Mouse (Mus musculus): ENCODE measurements at regions not wholly inside any gene's neighbourhood (a gene's known extent, or its start where the extent isn't known, plus 50 kb on each side); places are given as distances from the start of the nearest gene placed in this dataset.

GRCm38 (mm10) chr8:11977121-11977520 lies 136.8 kb downstream of the Tex29 start:
- TF ChIP-seq CTCF (conservative IDR thresholded peaks at IDR 0.05; ENCODE audit: insufficient read depth, insufficient read length, low read depth, low read length) (no peak), POLR2A (IDR thresholded peaks at IDR 0.05; ENCODE audit: low read depth, low read length) (no peak)
- Histone ChIP-seq H3K27ac (ENCODE audit: insufficient read depth, low read depth, low read length) (no peak overlapping the region), H3K27me3 (replicated peaks; ENCODE audit: control insufficient read depth, insufficient read depth, low read length) (no peaks in the 10 kb centered on the region), H3K4me1 (ENCODE audit: control insufficient read depth, insufficient read depth, low read length) (no peaks in the 10 kb centered on the region), H3K36me3 (ENCODE audit: control insufficient read depth, insufficient read depth, low read length) (no peaks in the 10 kb centered on the region), H3K4me3 (ENCODE audit: insufficient read depth, low read depth, low read length) (no peak overlapping the region)
- DNase-seq, result no peak
- WGBS, result 52% methylated on average over 9 of the region's 9 CpGs

DNA sequence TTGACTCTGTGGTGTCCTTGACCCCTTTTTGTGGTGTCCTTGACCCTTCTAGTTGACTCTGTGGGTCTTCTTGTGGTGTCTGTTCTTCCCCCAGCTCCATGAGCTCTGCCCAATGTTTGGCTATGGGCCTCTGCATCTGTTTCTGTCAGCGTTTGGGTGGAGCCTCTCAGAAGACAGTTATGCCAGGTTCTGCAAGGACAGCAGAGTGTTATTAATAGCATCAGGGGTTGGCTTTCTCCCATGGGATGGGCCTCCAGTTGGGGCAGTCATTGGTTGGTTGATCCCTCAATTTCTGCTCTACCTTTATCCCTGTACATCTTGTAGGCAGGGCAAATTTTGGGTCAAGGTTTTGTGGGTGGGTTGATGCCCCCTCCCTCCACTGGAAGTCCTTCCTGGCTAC lies 138.8 kb downstream of the Tex29 start:
- Histone ChIP-seq H3K4me1 (ENCODE audit: control insufficient read depth, insufficient read depth, low read length) (no peaks in the 10 kb centered on the region), H3K4me3 (ENCODE audit: insufficient read depth, low read depth, low read length) (no peak overlapping the region), H3K36me3 (ENCODE audit: control insufficient read depth, insufficient read depth, low read length) (no peaks in the 10 kb centered on the region), H3K27ac (ENCODE audit: insufficient read depth, low read depth, low read length) (no peak overlapping the region), H3K27me3 (replicated peaks; ENCODE audit: control insufficient read depth, insufficient read depth, low read length) (no peaks in the 10 kb centered on the region)
- DNase-seq, result no peak
- 54% methylated on average over 1 of the region's 1 CpGs for WGBS
- TF ChIP-seq POLR2A (IDR thresholded peaks at IDR 0.05; ENCODE audit: low read depth, low read length), result no peak
- TF ChIP-seq CTCF (conservative IDR thresholded peaks at IDR 0.05; ENCODE audit: insufficient read depth, insufficient read length, low read depth, low read length), result no peak

DNA sequence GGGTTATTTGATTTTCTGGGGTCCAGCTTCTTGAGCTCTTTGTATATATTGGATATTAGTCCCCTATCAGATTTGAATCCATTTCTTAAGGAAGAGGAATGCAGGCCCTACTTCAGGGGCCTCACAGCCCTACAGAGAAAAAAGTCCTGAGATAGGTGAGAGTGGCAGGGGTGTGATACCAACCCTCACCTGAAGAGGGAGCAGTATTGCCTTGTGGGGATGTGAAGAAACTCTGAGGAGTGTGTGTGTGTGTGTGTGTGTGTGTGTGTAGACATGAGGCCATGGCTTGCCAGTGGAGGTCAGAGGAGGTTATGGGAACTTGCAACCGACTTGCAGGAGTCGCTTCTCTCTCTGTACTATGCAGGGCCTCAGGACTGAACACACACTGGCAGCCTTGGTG lies 141.2 kb downstream of the Tex29 start:
- peak; percentile 7 for DNase-seq
- no peaks in the 10 kb centered on the region for H3K36me3 ChIP-seq (ENCODE audit: control insufficient read depth, insufficient read depth, low read length)
- no peak overlapping the region for H3K27ac ChIP-seq (ENCODE audit: insufficient read depth, low read depth, low read length)
- WGBS, result 69% methylated on average over 2 of the region's 2 CpGs
- H3K27me3 ChIP-seq (replicated peaks; ENCODE audit: control insufficient read depth, insufficient read depth, low read length), result no peaks in the 10 kb centered on the region
- no peaks in the 10 kb centered on the region for H3K4me1 ChIP-seq (ENCODE audit: control insufficient read depth, insufficient read depth, low read length)
- no peak overlapping the region for H3K4me3 ChIP-seq (ENCODE audit: insufficient read depth, low read depth, low read length)
- TF ChIP-seq POLR2A (IDR thresholded peaks at IDR 0.05; ENCODE audit: low read depth, low read length) (no peak), CTCF (conservative IDR thresholded peaks at IDR 0.05; ENCODE audit: insufficient read depth, insufficient read length, low read depth, low read length) (peak; percentile 63)

DNA sequence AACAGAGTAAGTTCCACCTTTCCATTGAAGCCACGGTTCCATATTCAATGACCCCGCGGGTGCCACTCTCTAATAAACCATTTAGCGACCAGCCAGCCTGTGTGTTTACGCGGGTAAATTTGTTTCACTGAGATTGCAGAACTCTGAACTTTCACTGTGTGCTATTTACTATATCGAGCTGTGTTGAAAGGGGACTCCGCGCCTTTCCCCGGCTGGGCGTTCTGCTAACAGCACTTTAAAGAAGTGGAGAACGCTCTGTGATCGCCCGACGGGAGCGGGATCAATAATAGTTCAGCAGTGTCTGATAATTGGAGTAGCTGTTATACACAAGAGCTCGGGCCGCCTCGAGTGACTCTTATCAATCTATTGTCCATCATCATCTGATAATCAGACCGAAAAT lies 149.8 kb downstream of the Tex29 start:
- H3K36me3 ChIP-seq (ENCODE audit: control insufficient read depth, insufficient read depth, low read length), result no peaks in the 10 kb centered on the region
- H3K27me3 ChIP-seq (replicated peaks; ENCODE audit: control insufficient read depth, insufficient read depth, low read length), result no peaks in the 10 kb centered on the region
- H3K4me1 ChIP-seq (ENCODE audit: control insufficient read depth, insufficient read depth, low read length), result no peaks in the 10 kb centered on the region
- no peak for DNase-seq
- no peak overlapping the region for H3K4me3 ChIP-seq (ENCODE audit: insufficient read depth, low read depth, low read length)
- no peak overlapping the region for H3K27ac ChIP-seq (ENCODE audit: insufficient read depth, low read depth, low read length)
- TF ChIP-seq POLR2A (IDR thresholded peaks at IDR 0.05; ENCODE audit: low read depth, low read length) (no peak), CTCF (conservative IDR thresholded peaks at IDR 0.05; ENCODE audit: insufficient read depth, insufficient read length, low read depth, low read length) (no peak)
- 87% methylated on average over 20 of the region's 20 CpGs for WGBS

DNA sequence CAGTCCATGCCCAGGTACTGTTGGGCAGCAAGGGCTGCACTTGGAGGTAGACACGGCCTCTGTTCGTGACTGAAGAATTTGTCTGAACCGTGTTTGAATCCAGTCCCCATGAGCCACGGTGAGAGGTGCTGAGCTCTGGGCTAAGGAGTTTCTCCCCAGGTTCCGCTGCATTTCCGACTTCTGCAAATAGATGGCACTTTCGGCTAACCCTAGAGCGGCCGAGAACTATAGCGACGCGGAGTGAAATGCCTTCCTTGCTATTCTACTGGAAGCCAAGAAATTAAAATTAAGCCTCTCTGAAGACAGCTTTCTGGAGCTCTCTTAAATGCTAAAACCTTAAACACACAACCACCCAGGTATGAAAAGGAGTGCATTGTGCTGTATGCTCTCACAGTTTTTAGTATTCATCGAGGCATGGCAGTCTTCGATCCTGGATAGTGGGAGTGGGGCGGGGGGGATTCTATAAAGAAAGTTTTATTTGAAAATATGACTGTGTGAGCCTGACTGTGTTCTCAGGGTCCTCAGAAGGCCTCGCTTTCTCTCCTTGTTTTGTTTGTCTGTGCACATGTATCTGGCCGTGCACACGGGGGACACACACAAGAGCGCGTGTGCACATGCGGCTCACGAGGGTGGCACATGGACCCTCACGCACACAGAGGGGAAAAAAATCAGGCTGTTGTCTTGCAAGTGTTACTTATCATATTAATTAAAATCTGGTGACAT lies 159.6 kb downstream of the Tex29 start:
- Histone ChIP-seq H3K36me3 (ENCODE audit: control insufficient read depth, insufficient read depth, low read length) (no peaks in the 10 kb centered on the region), H3K27ac (ENCODE audit: insufficient read depth, low read depth, low read length) (no peak overlapping the region), H3K27me3 (replicated peaks; ENCODE audit: control insufficient read depth, insufficient read depth, low read length) (no peaks in the 10 kb centered on the region), H3K4me3 (ENCODE audit: insufficient read depth, low read depth, low read length) (no peak overlapping the region), H3K4me1 (ENCODE audit: control insufficient read depth, insufficient read depth, low read length) (no peaks in the 10 kb centered on the region)
- WGBS, result 37% methylated on average over 23 of the region's 23 CpGs
- TF ChIP-seq CTCF (conservative IDR thresholded peaks at IDR 0.05; ENCODE audit: insufficient read depth, insufficient read length, low read depth, low read length) (peak; percentile 77), POLR2A (IDR thresholded peaks at IDR 0.05; ENCODE audit: low read depth, low read length) (no peak)
- peak; percentile 55 for DNase-seq

GRCm38 (mm10) chr8:12000459-12000789 lies 160.2 kb downstream of the Tex29 start:
- no peak for DNase-seq
- 44% methylated on average over 2 of the region's 2 CpGs for WGBS
- Histone ChIP-seq H3K27ac (ENCODE audit: insufficient read depth, low read depth, low read length) (no peak overlapping the region), H3K4me1 (ENCODE audit: control insufficient read depth, insufficient read depth, low read length) (no peaks in the 10 kb centered on the region), H3K36me3 (ENCODE audit: control insufficient read depth, insufficient read depth, low read length) (no peaks in the 10 kb centered on the region), H3K4me3 (ENCODE audit: insufficient read depth, low read depth, low read length) (no peak overlapping the region), H3K27me3 (replicated peaks; ENCODE audit: control insufficient read depth, insufficient read depth, low read length) (no peaks in the 10 kb centered on the region)
- TF ChIP-seq POLR2A (IDR thresholded peaks at IDR 0.05; ENCODE audit: low read depth, low read length) (no peak), CTCF (conservative IDR thresholded peaks at IDR 0.05; ENCODE audit: insufficient read depth, insufficient read length, low read depth, low read length) (no peak)

- Histone ChIP-seq H3K27me3 (replicated peaks; ENCODE audit: control insufficient read depth, insufficient read depth, low read length) (no peaks in the 10 kb centered on the region), H3K27ac (ENCODE audit: insufficient read depth, low read depth, low read length) (no peak overlapping the region), H3K36me3 (ENCODE audit: control insufficient read depth, insufficient read depth, low read length) (no peaks in the 10 kb centered on the region), H3K4me1 (ENCODE audit: control insufficient read depth, insufficient read depth, low read length) (no peaks in the 10 kb centered on the region), H3K4me3 (ENCODE audit: insufficient read depth, low read depth, low read length) (no peak overlapping the region)
- no peak for DNase-seq
- TF ChIP-seq CTCF (conservative IDR thresholded peaks at IDR 0.05; ENCODE audit: insufficient read depth, insufficient read length, low read depth, low read length) (no peak), POLR2A (IDR thresholded peaks at IDR 0.05; ENCODE audit: low read depth, low read length) (no peak)
- WGBS, result 87% methylated on average over 7 of the region's 7 CpGs
Observed at GRCm38 (mm10) chr8:12004241-12004640, 164.0 kb downstream of the Tex29 start.
